Mouse (Mus musculus) MEL (cell line): ENCODE measurements at regions not wholly inside any gene's neighbourhood (a gene's known extent, or its start where the extent isn't known, plus 50 kb on each side); places are given as distances from the start of the nearest gene placed in this dataset.
A peak's percentile ranks its signal among the peaks of the same experiment; 100 is the strongest.

Experiments
- DNase-seq: peaks from one replicate; pipeline ENCODE4 v3.0.0; 2011; ENCODE audit warnings: low read depth, low spot score
- H3K27ac ChIP-seq: 2 replicates; pipeline ENCODE4 v1.5.1; 2012; ENCODE audit warnings: low read depth, mild to moderate bottlenecking, control low read depth, low read length, moderate library complexity; ENCODE audit not compliant: control insufficient read depth
- H3K27me3 ChIP-seq, 2 experiments: fragments of 150-350 bp in 1 of 2; sonication (generic) in 1 of 2; 2 replicates each; pipeline ENCODE4 v1.6.1; 2012; ENCODE audit warnings: low read length in 2 of 2, mild to moderate bottlenecking in 2 of 2, improper control_type of control experiment in 1 of 2, moderate library complexity in 1 of 2; ENCODE audit not compliant: insufficient read depth in 2 of 2, control insufficient read depth in 1 of 2
- H3K36me3 ChIP-seq, 2 experiments: 2 replicates each; pipeline ENCODE4 v1.6.1; 2012 to 2014; ENCODE audit warnings: low read length in 2 of 2, improper control_type of control experiment in 1 of 2, inconsistent platforms in 1 of 2, mild to moderate bottlenecking in 1 of 2; ENCODE audit not compliant: insufficient read depth in 2 of 2, control insufficient read depth in 1 of 2
- H3K4me1 ChIP-seq, 2 experiments: fragments of 150-350 bp in 1 of 2; sonication (generic) in 1 of 2; 2 replicates each; pipeline ENCODE4 v1.6.1; 2012; ENCODE audit warnings: low read length in 2 of 2, improper control_type of control experiment in 1 of 2, mild to moderate bottlenecking in 1 of 2; ENCODE audit not compliant: insufficient read depth in 2 of 2, control insufficient read depth in 1 of 2
- H3K4me3 ChIP-seq, 2 experiments: fragments of 150-350 bp in 1 of 2; sonication (generic) in 1 of 2; 2 replicates each; pipeline ENCODE4 v1.5.1; 2012; ENCODE audit warnings: low read depth in 2 of 2, low read length in 2 of 2, mild to moderate bottlenecking in 2 of 2, moderate library complexity in 2 of 2, control low read depth in 1 of 2, improper control_type of control experiment in 1 of 2; ENCODE audit not compliant: control insufficient read depth in 1 of 2, insufficient read depth in 1 of 2
- H3K79me2 ChIP-seq: 2 replicates; pipeline ENCODE4 v1.6.1; 2012; ENCODE audit warnings: mild to moderate bottlenecking, low read length, moderate library complexity; ENCODE audit not compliant: control insufficient read depth, poor library complexity, insufficient read depth
- H3K9ac ChIP-seq: 2 replicates; pipeline ENCODE4 v1.6.1; 2012; ENCODE audit warnings: low read depth, mild to moderate bottlenecking, control low read depth, low read length, moderate library complexity; ENCODE audit not compliant: control insufficient read depth, poor library complexity, severe bottlenecking
- H3K9me3 ChIP-seq: fragments of 150-350 bp; sonication (generic); replicated peaks from 2 replicates; pipeline ENCODE4 v1.6.1; 2012; ENCODE audit warnings: mild to moderate bottlenecking, low read length, improper control_type of control experiment, moderate library complexity; ENCODE audit not compliant: insufficient read depth
- BHLHE40 ChIP-seq: IDR thresholded peaks from 2 replicates; pipeline ENCODE4 v1.6.1; 2012; ENCODE audit warnings: low read depth, mild to moderate bottlenecking, inconsistent platforms, low read length, improper control_type of control experiment, borderline replicate concordance
- CHD1 ChIP-seq: IDR thresholded peaks from 2 replicates; pipeline ENCODE4 v1.6.1; 2012; ENCODE audit warnings: low read depth, mild to moderate bottlenecking, inconsistent platforms, low read length, improper control_type of control experiment
- CHD2 ChIP-seq: IDR thresholded peaks from 2 replicates; pipeline ENCODE4 v1.6.1; 2011; ENCODE audit warnings: low read length, improper control_type of control experiment
- ELF1 ChIP-seq: IDR thresholded peaks from 2 replicates; pipeline ENCODE4 v1.6.1; 2014; ENCODE audit warnings: low read depth, mild to moderate bottlenecking, inconsistent platforms, low read length, improper control_type of control experiment, moderate library complexity
- EP300 ChIP-seq, 2 experiments: IDR thresholded peaks; 2 replicates each; pipeline ENCODE4 v1.6.1; 2011; ENCODE audit warnings: improper control_type of control experiment in 2 of 2, low read length in 2 of 2, low read depth in 1 of 2, mild to moderate bottlenecking in 1 of 2
- ETS1 ChIP-seq: IDR thresholded peaks from 2 replicates; pipeline ENCODE4 v1.6.1; 2012; ENCODE audit warnings: low read depth, mild to moderate bottlenecking, inconsistent platforms, low read length, improper control_type of control experiment, moderate library complexity
- GATA1 ChIP-seq: IDR thresholded peaks from 2 replicates; pipeline ENCODE4 v1.6.1; 2011; ENCODE audit warnings: low read depth, low read length, improper control_type of control experiment
- HCFC1 ChIP-seq: IDR thresholded peaks from 2 replicates; pipeline ENCODE4 v1.6.1; 2012; ENCODE audit warnings: low read depth, mild to moderate bottlenecking, inconsistent platforms, low read length, improper control_type of control experiment, moderate library complexity
- JUND ChIP-seq: IDR thresholded peaks from 2 replicates; pipeline ENCODE4 v1.6.1; 2011; ENCODE audit warnings: low read depth, mild to moderate bottlenecking, improper control_type of control experiment, low read length
- MAFK ChIP-seq: IDR thresholded peaks from 2 replicates; pipeline ENCODE4 v1.6.1; 2011; ENCODE audit warnings: low read depth, mild to moderate bottlenecking, low read length, improper control_type of control experiment, borderline replicate concordance
- MAZ ChIP-seq: IDR thresholded peaks from 2 replicates; pipeline ENCODE4 v1.6.1; 2012; ENCODE audit warnings: low read depth, mild to moderate bottlenecking, inconsistent platforms, low read length, improper control_type of control experiment
- MXI1 ChIP-seq: IDR thresholded peaks from 2 replicates; pipeline ENCODE4 v1.6.1; 2011; ENCODE audit warnings: mild to moderate bottlenecking, low read depth, low read length, improper control_type of control experiment
- MYB ChIP-seq: IDR thresholded peaks from 2 replicates; pipeline ENCODE4 v1.6.1; 2011; ENCODE audit warnings: mild to moderate bottlenecking, low read depth, low read length, improper control_type of control experiment
- POLR2AphosphoS5 ChIP-seq: IDR thresholded peaks from 2 replicates; pipeline ENCODE4 v1.6.1; 2012; ENCODE audit warnings: low read depth, borderline replicate concordance, mild to moderate bottlenecking, inconsistent platforms, low read length, moderate library complexity, mixed read lengths
- RCOR1 ChIP-seq: IDR thresholded peaks from 2 replicates; pipeline ENCODE4 v1.6.1; 2012; ENCODE audit warnings: low read depth, mild to moderate bottlenecking, inconsistent platforms, low read length, improper control_type of control experiment
- SIN3A ChIP-seq: IDR thresholded peaks from 2 replicates; pipeline ENCODE4 v1.6.1; 2012; ENCODE audit warnings: low read length, improper control_type of control experiment, inconsistent platforms
- TAL1 ChIP-seq: IDR thresholded peaks from 2 replicates; pipeline ENCODE4 v1.6.1; 2012; ENCODE audit warnings: mild to moderate bottlenecking, inconsistent platforms, low read length, moderate library complexity, mixed read lengths
- TCF12 ChIP-seq: IDR thresholded peaks from 2 replicates; pipeline ENCODE4 v1.6.1; 2014; ENCODE audit warnings: low read depth, mild to moderate bottlenecking, inconsistent platforms, low read length, improper control_type of control experiment, moderate library complexity
- UBTF ChIP-seq: IDR thresholded peaks from 2 replicates; pipeline ENCODE4 v1.6.1; 2012; ENCODE audit warnings: low read depth, mild to moderate bottlenecking, inconsistent platforms, low read length, improper control_type of control experiment, moderate library complexity, borderline replicate concordance; ENCODE audit not compliant: insufficient read depth
- USF1 ChIP-seq: IDR thresholded peaks from 2 replicates; pipeline ENCODE4 v1.6.1; 2014; ENCODE audit warnings: low read depth, mild to moderate bottlenecking, inconsistent platforms, low read length, improper control_type of control experiment, moderate library complexity
- ZC3H11A ChIP-seq: IDR thresholded peaks from 2 replicates; pipeline ENCODE4 v1.6.1; 2012; ENCODE audit warnings: low read depth, mild to moderate bottlenecking, inconsistent platforms, low read length, improper control_type of control experiment
- ZKSCAN1 ChIP-seq: IDR thresholded peaks from 2 replicates; pipeline ENCODE4 v1.6.1; 2012; ENCODE audit warnings: low read depth, mild to moderate bottlenecking, inconsistent platforms, low read length, improper control_type of control experiment, moderate library complexity
- ZMIZ1 ChIP-seq: IDR thresholded peaks from 2 replicates; pipeline ENCODE4 v1.6.1; 2012; ENCODE audit warnings: low read depth, mild to moderate bottlenecking, inconsistent platforms, low read length, improper control_type of control experiment, moderate library complexity
- ZNF384 ChIP-seq: IDR thresholded peaks from 2 replicates; pipeline ENCODE4 v1.6.1; 2012; ENCODE audit warnings: low read depth, mild to moderate bottlenecking, inconsistent platforms, low read length, improper control_type of control experiment

DNA sequence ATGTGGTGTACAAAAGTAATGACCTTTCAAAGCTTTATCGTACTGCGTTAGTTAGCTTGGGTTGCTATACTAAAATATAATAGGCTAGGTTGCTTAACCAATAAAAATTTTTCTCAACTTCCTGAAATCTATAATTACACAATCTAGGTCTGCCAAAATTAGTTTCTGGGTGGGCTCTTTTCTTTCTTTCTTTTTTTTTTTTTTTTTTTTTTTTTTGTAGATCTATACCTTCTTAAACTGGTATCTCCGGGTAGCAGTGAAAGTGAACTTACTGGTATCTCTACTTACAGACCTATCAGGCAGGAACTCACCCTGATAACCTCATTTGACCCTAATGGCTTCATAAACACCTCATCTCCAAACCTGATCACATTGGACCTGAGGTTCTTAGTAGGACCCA, 193.4 kb upstream of the Cpeb2 start (continued):
- TF ChIP-seq ZC3H11A (no peak), MXI1 (no peak), CHD2 (no peak), ZKSCAN1 (no peak; the same call in 1 of the 2 replicates)
- TF ChIP-seq, all 39 proteins: peak for 10

DNA sequence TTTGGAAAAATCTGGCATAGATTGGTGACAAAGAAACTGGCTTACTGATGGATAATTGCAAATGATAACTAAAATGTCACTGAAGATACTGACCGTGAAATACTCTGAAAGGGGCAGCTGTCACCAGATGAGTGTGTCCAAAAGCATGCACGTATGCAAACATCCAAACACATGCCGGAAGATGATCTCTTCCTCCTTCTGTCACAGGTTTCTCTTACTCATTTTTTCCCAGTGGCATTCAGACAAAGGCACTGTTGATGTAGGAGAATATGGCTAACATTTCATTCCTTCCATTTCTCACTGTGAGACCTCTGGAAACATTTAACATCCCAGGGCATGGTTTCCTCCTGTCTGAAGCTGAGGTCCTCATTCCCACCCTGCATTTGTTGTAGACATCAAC, 190.4 kb upstream of the Cpeb2 start:
- H3K4me1 ChIP-seq, result peaks cover 23 to 32% of the 10 kb centered on the region in 2 experiments
- no peaks in the 10 kb centered on the region for H3K9me3 ChIP-seq
- H3K27me3 ChIP-seq, result no peaks in the 10 kb centered on the region
- no peak for DNase-seq
- H3K36me3 ChIP-seq, result peaks cover 0 to 42% of the 10 kb centered on the region in 2 experiments; a peak in 2 of 4 replicates
- H3K79me2 ChIP-seq, result no peaks in the 10 kb centered on the region
- TF ChIP-seq POLR2AphosphoS5, result no peak
- TF ChIP-seq CHD1, result no peak
- no peak for TF ChIP-seq MYB
- no peak overlapping the region for H3K27ac ChIP-seq
- H3K9ac ChIP-seq, result no peak overlapping the region
- no peak overlapping the region for H3K4me3 ChIP-seq

DNA sequence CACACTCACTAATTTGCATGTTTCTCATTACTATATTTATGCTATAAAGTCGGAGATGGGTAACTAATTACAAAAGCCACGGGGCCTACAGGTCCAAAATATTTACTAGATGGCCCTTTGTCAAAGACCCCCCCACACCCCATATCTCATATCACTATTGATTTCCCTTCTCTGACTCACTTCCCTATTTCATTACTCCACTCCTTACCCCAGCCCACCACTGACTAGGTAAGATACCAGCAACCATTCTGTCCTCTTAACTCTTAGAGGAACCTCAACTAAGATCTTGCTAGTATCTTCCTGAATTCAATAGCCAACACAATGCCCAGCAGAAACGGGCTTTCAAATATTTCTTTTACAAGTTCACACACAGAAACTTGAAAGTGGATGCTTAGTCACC, 187.1 kb upstream of the Cpeb2 start:
- Histone ChIP-seq H3K4me1 (peaks cover 11 to 21% of the 10 kb centered on the region in 2 experiments), H3K9ac (no peak overlapping the region), H3K79me2 (no peaks in the 10 kb centered on the region), H3K27me3 (no peaks in the 10 kb centered on the region), H3K27ac (no peak overlapping the region), H3K36me3 (peaks cover 0 to 30% of the 10 kb centered on the region in 2 experiments; a peak in 2 of 4 replicates), H3K9me3 (no peaks in the 10 kb centered on the region), H3K4me3 (peak overlapping the region in 1 of 2 experiments; percentile 25; a peak in 1 of 4 replicates)
- TF ChIP-seq GATA1 (peak; percentile 80), UBTF (no peak), ETS1 (peak; percentile 72), TAL1 (peak; percentile 26; the same call in 1 of the 2 replicates), EP300 (IDR thresholded peaks at IDR 0.05; ENCODE audit: low read depth in 1 of 2, low read length in 2 of 2) (peak; percentile 89 to 95), ELF1 (0 out of 2 replicates have a peak, but pooled peaks have one; percentile 17), ZKSCAN1 (peak; percentile 62; the same call in 1 of the 2 replicates), MYB (0 out of 2 replicates have a peak, but pooled peaks have one; percentile 33), HCFC1 (peak; percentile 54; the same call in 1 of the 2 replicates), SIN3A (peak; percentile 61), ZC3H11A (no peak), MAFK (peak; percentile 33; the same call in 1 of the 2 replicates), TCF12 (peak; percentile 82), MXI1 (0 out of 2 replicates have a peak, but pooled peaks have one; percentile 22), POLR2AphosphoS5 (no peak), CHD2 (0 out of 2 replicates have a peak, but pooled peaks have one; percentile 36), CHD1 (peak; percentile 88; the same call in 1 of the 2 replicates), JUND (peak; percentile 82; the same call in 1 of the 2 replicates), ZMIZ1 (0 out of 2 replicates have a peak, but pooled peaks have one; percentile 52), USF1 (no peak), BHLHE40 (no peak), MAZ (peak; percentile 92), ZNF384 (peak; percentile 42; the same call in 1 of the 2 replicates), RCOR1 (peak; percentile 79; the same call in 1 of the 2 replicates)
- peak; percentile 79 for DNase-seq
